Mouse (Mus musculus) lung, postnatal 0 days (tissue): Measurements from ENCODE around the gene Fam129b. TPM values are rescaled to one million over a fixed set of nuclear protein-coding genes. Genes with fewer than 3 reads are reported as not detected.
A peak's percentile ranks its signal among the peaks of the same experiment; 100 is the strongest.
"Not testable (repeated sequence)": the region's sequence is repeated elsewhere in the genome, so short reads cannot be mapped to it uniquely, and the experiment has no call there.

ENCODE experiments used
- ATAC-seq: fragments of 200-750 bp; cut with Nextera tagmentation; 2 replicates; pipeline ENCODE4 v1.8.0; 2017; ENCODE audit warnings: moderate library complexity
- DNase-seq: peaks from one replicate; pipeline ENCODE4 v3.0.0-alpha.2; 2016; ENCODE audit warnings: low spot score
- H3K27ac ChIP-seq: fragments of 300-500 bp; sonication (generic); 2 replicates; pipeline ENCODE4 v1.5.1; 2014; ENCODE audit warnings: antibody characterized with exemption, mild to moderate bottlenecking, low read length, mixed read lengths
- H3K27me3 ChIP-seq: fragments of 300-500 bp; sonication (generic); replicated peaks from 2 replicates; pipeline ENCODE4 v1.6.1; 2014; ENCODE audit warnings: low read length, mixed read lengths; ENCODE audit not compliant: insufficient read depth
- H3K36me3 ChIP-seq: fragments of 300-500 bp; sonication (generic); 2 replicates; pipeline ENCODE4 v1.6.1; 2014; ENCODE audit warnings: low read length, mixed read lengths; ENCODE audit not compliant: insufficient read depth
- H3K4me1 ChIP-seq: fragments of 300-500 bp; sonication (generic); 2 replicates; pipeline ENCODE4 v1.6.1; 2014; ENCODE audit warnings: antibody characterized with exemption, low read depth, low read length, mixed read lengths; ENCODE audit not compliant: insufficient read depth
- H3K4me2 ChIP-seq: fragments of 300-500 bp; sonication (generic); replicated peaks from 2 replicates; pipeline ENCODE4 v1.6.1; 2014; ENCODE audit warnings: low read depth, mild to moderate bottlenecking, low read length, moderate library complexity, mixed read lengths
- H3K4me3 ChIP-seq: fragments of 300-500 bp; sonication (generic); 2 replicates; pipeline ENCODE4 v1.5.1; 2014; ENCODE audit warnings: low read depth, low read length
- H3K9ac ChIP-seq: fragments of 300-500 bp; sonication (generic); replicated peaks from 2 replicates; pipeline ENCODE4 v1.6.1; 2014; ENCODE audit warnings: low read depth, mild to moderate bottlenecking
- H3K9me3 ChIP-seq: fragments of 300-500 bp; sonication (generic); 2 replicates; pipeline ENCODE4 v1.6.1; 2016; ENCODE audit warnings: low read length, mixed read lengths
- CTCF ChIP-seq: IDR thresholded peaks from 2 replicates; pipeline ENCODE4 v1.5.1; 2016; ENCODE audit warnings: antibody characterized with exemption, mild to moderate bottlenecking
- EP300 ChIP-seq: IDR thresholded peaks from 2 replicates; pipeline ENCODE4 v1.6.1; 2016; ENCODE audit warnings: antibody characterized with exemption, mild to moderate bottlenecking, control low read depth
- WGBS: fragments of 180-500 bp; shearing (Covaris S2); extraction: QIAGEN DNeasy Blood & Tissue Kit; methylation state at CpG from one replicate; pipeline ENCODE4 v1.1.7; 2014; 5-methylcytosine and 5-hydroxymethylcytosine counted together
- polyA plus RNA-seq: library from polyadenylated mRNA; unstranded; fragments of >200 nt; fragmentation: Nextera tagmentation; extraction: Ambion mirVana; gene quantifications from 2 replicates; pipeline ENCODE4 v1.2.1, GENCODE M21; 2015

Fam129b gene
- polyA plus RNA-seq, 1 experiment from 2014 or later: 121 TPM

- DNase-seq: peak; percentile 77
- TF ChIP-seq EP300 (no peak), CTCF (peak; percentile 69)
- H3K4me3 ChIP-seq: no peak overlapping the region
- ATAC-seq: peak; percentile 39
- 4% methylated on average over 20 of the region's 20 CpGs for WGBS
- H3K9ac ChIP-seq: no peak overlapping the region
- H3K4me1 ChIP-seq: no peaks in the 10 kb centered on the region
- no peak overlapping the region for H3K27ac ChIP-seq
- no peak overlapping the region for H3K4me2 ChIP-seq
- H3K27me3 ChIP-seq: no peaks in the 10 kb centered on the region
- no peaks in the 10 kb centered on the region for H3K9me3 ChIP-seq
- H3K36me3 ChIP-seq: no peaks in the 10 kb centered on the region
Observed at GRCm38 (mm10) chr2:32852156-32852555, 23.8 kb upstream of the Fam129b start.

GRCm38 (mm10) chr2:32853716-32854115 lies 22.2 kb upstream of the Fam129b start:
- not testable (repeated sequence) for H3K4me2 ChIP-seq, DNase-seq, H3K4me3 ChIP-seq, H3K27me3 ChIP-seq, H3K4me1 ChIP-seq, H3K9me3 ChIP-seq, H3K27ac ChIP-seq, H3K36me3 ChIP-seq, H3K9ac ChIP-seq, ATAC-seq
- WGBS: 67% methylated on average over 4 of the region's 4 CpGs

- no peaks in the 10 kb centered on the region for H3K9me3 ChIP-seq
- ATAC-seq (peak; percentile 70), DNase-seq (peak; percentile 91)
- H3K27ac ChIP-seq: no peak overlapping the region
- no peak overlapping the region for H3K4me3 ChIP-seq
- no peak overlapping the region for H3K9ac ChIP-seq
- no peak overlapping the region for H3K4me2 ChIP-seq
- H3K36me3 ChIP-seq: no peaks in the 10 kb centered on the region
- no peaks in the 10 kb centered on the region for H3K27me3 ChIP-seq
- TF ChIP-seq CTCF: peak; percentile 98
- no peak for TF ChIP-seq EP300
- H3K4me1 ChIP-seq: no peaks in the 10 kb centered on the region
- 2% methylated on average over 8 of the region's 8 CpGs for WGBS
Observed at GRCm38 (mm10) chr2:32854206-32854605, 21.7 kb upstream of the Fam129b start.

- WGBS: 49% methylated on average over 7 of the region's 7 CpGs
- H3K27ac ChIP-seq: no peak overlapping the region
- DNase-seq (no peak), ATAC-seq (no peak)
- no peaks in the 10 kb centered on the region for H3K4me1 ChIP-seq
- no peaks in the 10 kb centered on the region for H3K27me3 ChIP-seq
- H3K9ac ChIP-seq: no peak overlapping the region
- H3K4me3 ChIP-seq: no peak overlapping the region
- no peaks in the 10 kb centered on the region for H3K36me3 ChIP-seq
- no peak overlapping the region for H3K4me2 ChIP-seq
- no peaks in the 10 kb centered on the region for H3K9me3 ChIP-seq
- TF ChIP-seq CTCF: no peak
- TF ChIP-seq EP300: no peak
Observed at GRCm38 (mm10) chr2:32855046-32855785, 20.7 kb upstream of the Fam129b start.

- H3K4me1 ChIP-seq: no peaks in the 10 kb centered on the region
- no peaks in the 10 kb centered on the region for H3K27me3 ChIP-seq
- no peak overlapping the region for H3K4me2 ChIP-seq
- TF ChIP-seq EP300: no peak
- TF ChIP-seq CTCF: no peak
- peak; percentile 7 for DNase-seq
- H3K27ac ChIP-seq: no peak overlapping the region
- no peak overlapping the region for H3K4me3 ChIP-seq
- 48% methylated on average over 5 of the region's 5 CpGs for WGBS
- no peaks in the 10 kb centered on the region for H3K36me3 ChIP-seq
- H3K9me3 ChIP-seq: no peaks in the 10 kb centered on the region
- no peak for ATAC-seq
- H3K9ac ChIP-seq: no peak overlapping the region
Observed at GRCm38 (mm10) chr2:32855790-32856465, 20.0 kb upstream of the Fam129b start.

GRCm38 (mm10) chr2:32857584-32857983 lies 18.3 kb upstream of the Fam129b start:
- no peak overlapping the region for H3K9ac ChIP-seq
- ATAC-seq (peak; percentile 81), DNase-seq (peak; percentile 95)
- no peaks in the 10 kb centered on the region for H3K27me3 ChIP-seq
- TF ChIP-seq CTCF (peak; percentile 97), EP300 (0 out of 2 replicates have a peak, but pooled peaks have one; percentile 17)
- H3K9me3 ChIP-seq: no peaks in the 10 kb centered on the region
- 2% methylated on average over 7 of the region's 7 CpGs for WGBS
- no peaks in the 10 kb centered on the region for H3K36me3 ChIP-seq
- no peak overlapping the region for H3K4me3 ChIP-seq
- H3K4me2 ChIP-seq: no peak overlapping the region
- H3K27ac ChIP-seq: no peak overlapping the region
- H3K4me1 ChIP-seq: no peaks in the 10 kb centered on the region
